Mouse (Mus musculus) fibroblast of lung, adult 2 months (primary cell): ENCODE data around the gene Bri3bp.
"Not testable (repeated sequence)": the region's sequence is repeated elsewhere in the genome, so short reads cannot be mapped to it uniquely, and the experiment has no call there.

Source experiments
- DNase-seq: peaks from one replicate; pipeline ENCODE4 v3.0.0-alpha.2; 2011; ENCODE audit warnings: low read depth

Gene Bri3bp

GRCm38 (mm10) chr5:125441234-125442114 lies at the start of gene Bri3bp:
TSS of gene Bri3bp (plus strand) at chr5:125441568.
- DNase-seq: no peak

GRCm38 (mm10) chr5:125391609-125392008 lies 49.8 kb upstream of the Bri3bp start:
- DNase-seq: peak; percentile 97

- DNase-seq: not testable (repeated sequence)
Observed at GRCm38 (mm10) chr5:125392176-125392575, 49.2 kb upstream of the Bri3bp start.

- DNase-seq: no peak
Observed at GRCm38 (mm10) chr5:125392618-125392976, 48.8 kb upstream of the Bri3bp start.

GRCm38 (mm10) chr5:125392977-125393621 lies 48.3 kb upstream of the Bri3bp start:
- DNase-seq: peak; percentile 96

GRCm38 (mm10) chr5:125393622-125394603 lies 47.5 kb upstream of the Bri3bp start:
- no peak for DNase-seq

GRCm38 (mm10) chr5:125395008-125395407 lies 46.4 kb upstream of the Bri3bp start:
- no peak for DNase-seq

- no peak for DNase-seq
Observed at GRCm38 (mm10) chr5:125400903-125401302, 40.5 kb upstream of the Bri3bp start.

GRCm38 (mm10) chr5:125402476-125402875 lies 38.9 kb upstream of the Bri3bp start:
- no peak for DNase-seq

GRCm38 (mm10) chr5:125402991-125403390 lies 38.4 kb upstream of the Bri3bp start:
- DNase-seq: no peak

GRCm38 (mm10) chr5:125403481-125404465 lies 37.6 kb upstream of the Bri3bp start:
- DNase-seq: no peak

- no peak for DNase-seq
Observed at GRCm38 (mm10) chr5:125404536-125404902, 36.8 kb upstream of the Bri3bp start.

GRCm38 (mm10) chr5:125404903-125405545 lies 36.3 kb upstream of the Bri3bp start:
- DNase-seq: no peak

GRCm38 (mm10) chr5:125405546-125406248 lies 35.7 kb upstream of the Bri3bp start:
- no peak for DNase-seq

GRCm38 (mm10) chr5:125406322-125407016 lies 34.9 kb upstream of the Bri3bp start:
- DNase-seq: no peak

- DNase-seq: no peak
Observed at GRCm38 (mm10) chr5:125407020-125407830, 34.1 kb upstream of the Bri3bp start.

- no peak for DNase-seq
Observed at GRCm38 (mm10) chr5:125407910-125408575, 33.3 kb upstream of the Bri3bp start.

GRCm38 (mm10) chr5:125408842-125409241 lies 32.5 kb upstream of the Bri3bp start:
- DNase-seq: no peak
